Mouse (Mus musculus) embryonic facial prominence, embryonic 10.5 days (tissue): ENCODE measurements around the gene Gpr55. TPM values are rescaled to one million over a fixed set of nuclear protein-coding genes. Genes with fewer than 3 reads are reported as not detected.
A peak's percentile ranks its signal among the peaks of the same experiment; 100 is the strongest.

Experiments used
- DNase-seq: peaks from one replicate; pipeline ENCODE4 v3.0.0-alpha.2; 2017; ENCODE audit warnings: low spot score
- H3K27ac ChIP-seq: fragments of 300-500 bp; sonication (generic); replicated peaks from 2 replicates; pipeline ENCODE4 v1.5.1; 2016; ENCODE audit warnings: mild to moderate bottlenecking
- H3K27me3 ChIP-seq: fragments of 300-500 bp; sonication (generic); replicated peaks from 2 replicates; pipeline ENCODE4 v1.6.1; 2016; ENCODE audit warnings: low read depth, mild to moderate bottlenecking; ENCODE audit not compliant: poor library complexity, severe bottlenecking
- H3K36me3 ChIP-seq: fragments of 300-500 bp; sonication (generic); replicated peaks from 2 replicates; pipeline ENCODE4 v1.6.1; 2016; ENCODE audit warnings: mild to moderate bottlenecking, moderate library complexity
- H3K4me1 ChIP-seq: fragments of 300-500 bp; sonication (generic); 2 replicates; pipeline ENCODE4 v1.6.1; 2016
- H3K4me3 ChIP-seq: fragments of 300-500 bp; sonication (generic); 2 replicates; pipeline ENCODE4 v1.5.1; 2016; ENCODE audit warnings: mild to moderate bottlenecking, moderate library complexity
- H3K9me3 ChIP-seq: fragments of 300-500 bp; sonication (generic); 2 replicates; pipeline ENCODE4 v1.6.1; 2016; ENCODE audit warnings: mild to moderate bottlenecking
- WGBS: fragments of 180-500 bp; shearing (Covaris S2); methylation state at CpG from one replicate; pipeline ENCODE4 v1.1.7; 2016; 5-methylcytosine and 5-hydroxymethylcytosine counted together
- polyA plus RNA-seq: library from polyadenylated mRNA; unstranded; fragments of >200 nt; fragmentation: Nextera tagmentation; extraction: Ambion mirVana; gene quantifications from 2 replicates; pipeline ENCODE4 v1.2.1, GENCODE M21; 2016

Gpr55 gene
- polyA plus RNA-seq, 1 experiment from 2014 or later: not detected

GRCm38 (mm10) chr1:85900521-85901333 is 60.1 kb downstream of the Gpr55 start:
- no peak overlapping the region for H3K4me3 ChIP-seq
- peak overlapping the region; percentile 48; the same call in 1 of the 2 replicates for H3K27ac ChIP-seq
- 80% methylated on average over 7 of the region's 7 CpGs for WGBS
- no peak for DNase-seq
- peaks cover 65% of the 10 kb centered on the region for H3K4me1 ChIP-seq
- peaks cover 54% of the 10 kb centered on the region for H3K36me3 ChIP-seq
- no peaks in the 10 kb centered on the region for H3K9me3 ChIP-seq
- no peaks in the 10 kb centered on the region for H3K27me3 ChIP-seq

- peaks cover 71% of the 10 kb centered on the region for H3K4me1 ChIP-seq
- H3K27ac ChIP-seq: no peak overlapping the region; the same call in 1 of the 2 replicates
- no peak for DNase-seq
- no peaks in the 10 kb centered on the region for H3K27me3 ChIP-seq
- H3K9me3 ChIP-seq: no peaks in the 10 kb centered on the region
- no peak overlapping the region for H3K4me3 ChIP-seq
- peaks cover 40% of the 10 kb centered on the region for H3K36me3 ChIP-seq
Measured at GRCm38 (mm10) chr1:85899388-85899761, 61.4 kb downstream of the Gpr55 start.

DNA sequence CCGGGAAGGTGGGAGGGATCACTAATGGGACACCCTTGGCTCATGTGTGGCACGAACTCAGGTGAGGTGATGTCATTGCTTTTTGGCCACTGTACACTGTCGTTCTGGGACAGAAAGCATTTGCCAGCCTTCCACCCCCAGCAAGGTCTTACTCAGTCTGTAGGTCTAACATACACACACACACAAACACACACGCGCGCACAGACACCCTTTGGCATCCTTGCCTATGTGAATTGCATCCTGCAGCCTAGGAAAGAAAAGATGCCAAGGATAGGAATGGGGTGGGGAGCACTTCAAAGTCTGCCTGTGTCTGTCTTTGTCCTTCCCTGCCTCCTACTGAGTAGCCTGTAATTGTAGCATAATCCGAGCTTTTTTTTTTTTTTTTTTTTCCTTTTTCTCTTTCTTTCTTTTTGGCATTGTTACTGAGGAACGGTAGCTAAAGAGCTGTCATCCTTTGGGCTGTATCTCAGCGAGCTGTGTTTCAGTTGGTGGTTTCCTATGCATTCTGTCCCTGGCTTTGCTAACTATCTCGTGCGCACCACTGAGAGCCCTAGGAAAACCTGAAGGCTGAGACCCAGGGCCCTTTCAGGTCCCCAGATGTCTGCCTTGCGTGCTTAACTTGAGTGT is 61.9 kb downstream of the Gpr55 start:
- H3K4me1 ChIP-seq: peaks cover 74% of the 10 kb centered on the region
- H3K9me3 ChIP-seq: no peaks in the 10 kb centered on the region
- H3K4me3 ChIP-seq: peak overlapping the region; percentile 88; the same call in 1 of the 2 replicates
- 41% methylated on average over 12 of the region's 12 CpGs for WGBS
- DNase-seq: no peak
- H3K36me3 ChIP-seq: peaks cover 35% of the 10 kb centered on the region
- no peaks in the 10 kb centered on the region for H3K27me3 ChIP-seq
- H3K27ac ChIP-seq: peak overlapping the region; percentile 66

DNA sequence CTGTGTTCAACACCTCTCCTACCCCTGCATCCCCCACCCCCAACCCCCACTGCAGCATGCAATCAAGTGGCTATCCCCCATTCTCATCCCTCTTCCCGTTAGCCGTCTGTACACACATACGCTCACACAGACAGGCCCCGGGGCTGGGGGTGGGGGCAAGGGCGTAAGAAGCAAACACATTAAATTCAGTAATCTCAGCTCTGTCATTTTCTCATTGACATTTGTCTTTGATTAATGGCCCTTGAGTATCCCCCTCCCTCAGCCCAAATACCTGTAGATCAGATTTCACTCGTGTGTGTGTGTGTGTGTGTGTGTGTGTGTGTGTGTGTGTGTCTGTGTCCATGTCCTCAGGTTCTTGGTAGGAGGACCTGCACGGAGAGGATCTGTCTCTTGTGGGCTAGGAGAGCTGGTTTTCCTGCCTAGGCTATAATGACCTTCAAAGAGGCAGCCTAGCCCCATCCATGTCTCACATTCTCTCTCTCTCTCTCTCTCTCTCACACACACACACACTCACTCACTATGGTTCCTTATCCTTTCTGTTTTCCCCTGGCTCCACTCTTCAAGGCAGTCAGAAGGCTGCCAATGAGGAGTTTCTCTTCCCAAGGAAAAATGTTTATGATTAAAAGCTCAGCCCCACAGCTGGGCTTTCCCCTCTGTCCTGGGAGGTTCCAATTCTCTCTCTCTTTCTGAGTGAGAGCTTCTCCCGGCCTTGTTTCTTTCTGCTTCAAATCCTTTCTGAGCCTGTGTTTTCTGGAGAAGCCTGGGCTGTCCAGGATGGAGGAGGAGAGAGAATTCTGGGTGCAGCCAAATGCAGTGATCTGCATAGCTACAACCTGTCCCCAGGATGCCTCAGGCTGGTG is 62.7 kb downstream of the Gpr55 start:
- H3K36me3 ChIP-seq: peaks cover 28% of the 10 kb centered on the region
- DNase-seq: peak; percentile 52
- H3K9me3 ChIP-seq: no peaks in the 10 kb centered on the region
- H3K4me1 ChIP-seq: peaks cover 79% of the 10 kb centered on the region
- H3K27me3 ChIP-seq: no peaks in the 10 kb centered on the region
- 24% methylated on average over 8 of the region's 8 CpGs for WGBS
- H3K27ac ChIP-seq: peak overlapping the region; percentile 66
- H3K4me3 ChIP-seq: peak overlapping the region; percentile 88

GRCm38 (mm10) chr1:85896781-85897700 is 63.8 kb downstream of the Gpr55 start:
- Histone ChIP-seq H3K27me3 (no peaks in the 10 kb centered on the region), H3K9me3 (no peaks in the 10 kb centered on the region), H3K27ac (peak overlapping the region; percentile 66), H3K4me3 (peak overlapping the region; percentile 88), H3K36me3 (peaks cover 18% of the 10 kb centered on the region), H3K4me1 (peaks cover 76% of the 10 kb centered on the region)
- no peak for DNase-seq
- 70% methylated on average over 12 of the region's 12 CpGs for WGBS

GRCm38 (mm10) chr1:85896110-85896509 is 64.7 kb downstream of the Gpr55 start:
- Histone ChIP-seq H3K27ac (peak overlapping the region; percentile 95), H3K9me3 (no peaks in the 10 kb centered on the region), H3K36me3 (peaks cover 8% of the 10 kb centered on the region), H3K4me1 (peaks cover 67% of the 10 kb centered on the region), H3K4me3 (peak overlapping the region; percentile 88), H3K27me3 (no peaks in the 10 kb centered on the region)
- no peak for DNase-seq
- 75% methylated on average over 5 of the region's 5 CpGs for WGBS

DNA sequence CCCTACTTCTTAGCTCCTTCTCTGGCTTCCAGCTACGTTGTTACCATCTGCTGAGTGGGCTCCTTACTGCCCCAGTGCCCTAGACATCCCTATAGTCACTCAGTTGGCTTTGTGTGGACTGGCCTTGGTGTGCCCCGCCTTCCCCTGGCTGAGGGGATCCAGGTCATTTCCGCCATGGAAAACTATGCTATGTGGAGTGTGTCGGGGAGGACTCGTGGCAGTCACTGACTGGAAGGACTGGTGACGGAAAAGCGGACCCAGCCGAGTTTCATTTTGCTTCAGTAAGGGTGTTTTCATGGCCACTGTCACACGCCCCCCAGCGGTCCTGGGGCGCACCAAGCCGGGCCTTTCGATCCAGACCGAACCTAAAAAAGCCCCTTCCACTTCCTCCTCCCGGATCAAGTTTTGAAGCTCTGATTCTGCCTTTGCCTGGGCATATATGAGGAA is 65.4 kb downstream of the Gpr55 start:
- Histone ChIP-seq H3K9me3 (no peaks in the 10 kb centered on the region), H3K27me3 (no peaks in the 10 kb centered on the region), H3K4me3 (peak overlapping the region; percentile 88), H3K36me3 (peaks cover 1% of the 10 kb centered on the region), H3K4me1 (peaks cover 60% of the 10 kb centered on the region), H3K27ac (peak overlapping the region; percentile 95)
- peak; percentile 80 for DNase-seq
- WGBS: 2% methylated on average over 15 of the region's 15 CpGs

GRCm38 (mm10) chr1:85894748-85895360 is 66.0 kb downstream of the Gpr55 start:
- Histone ChIP-seq H3K36me3 (no peaks in the 10 kb centered on the region; the same call in 1 of the 2 replicates), H3K4me3 (peak overlapping the region; percentile 88), H3K4me1 (peaks cover 54% of the 10 kb centered on the region), H3K27ac (peak overlapping the region; percentile 95), H3K9me3 (no peaks in the 10 kb centered on the region), H3K27me3 (no peaks in the 10 kb centered on the region)
- 1% methylated on average over 30 of the region's 30 CpGs for WGBS
- DNase-seq: peak; percentile 92

DNA sequence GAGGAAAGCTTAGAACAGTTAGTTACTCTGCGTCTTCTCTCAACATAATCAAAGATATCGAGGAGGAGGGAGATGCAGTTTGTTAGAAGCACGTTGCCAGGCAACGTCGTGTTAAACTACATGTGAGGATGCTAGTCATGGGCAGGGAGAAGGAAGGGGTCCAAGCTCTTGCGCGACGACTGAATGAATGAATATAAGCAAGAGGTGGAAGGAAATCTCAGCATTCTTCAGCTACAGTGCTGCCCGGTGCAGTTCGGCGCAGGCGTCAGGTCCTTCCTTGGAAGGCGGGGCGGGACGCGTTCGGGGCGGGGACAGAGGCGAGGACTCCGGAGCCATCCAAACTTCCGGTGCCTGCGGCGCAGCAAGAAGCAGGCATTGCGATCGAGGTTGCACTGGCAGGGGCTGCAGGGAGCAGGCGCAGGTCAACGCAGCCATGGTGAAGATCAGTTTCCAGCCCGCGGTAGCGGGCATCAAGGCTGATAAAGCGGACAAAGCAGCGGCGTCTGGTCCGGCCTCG is 66.5 kb downstream of the Gpr55 start, which contains the start of gene Itm2c:
Gene Itm2c (plus strand): TSS at position 51 of the 517 bp plus-strand sequence.
- no peaks in the 10 kb centered on the region for H3K9me3 ChIP-seq
- WGBS: 1% methylated on average over 35 of the region's 35 CpGs
- peak; percentile 94 for DNase-seq
- H3K36me3 ChIP-seq: no peaks in the 10 kb centered on the region; the same call in 1 of the 2 replicates
- H3K27me3 ChIP-seq: no peaks in the 10 kb centered on the region
- peak within 1 kb of the TSS; percentile 95 for H3K27ac ChIP-seq
- H3K4me1 ChIP-seq: peaks cover 49% of the 10 kb centered on the region
- peak within 1 kb of the TSS; percentile 88 for H3K4me3 ChIP-seq
